Mouse (Mus musculus) C2C12 (cell line): ENCODE data around the gene Acta2. TPM values are rescaled to one million over a fixed set of nuclear protein-coding genes. Genes with fewer than 3 reads are reported as not detected.
"Not testable (repeated sequence)": the region's sequence is repeated elsewhere in the genome, so short reads cannot be mapped to it uniquely, and the experiment has no call there.

Experiments
- H3K27me3 ChIP-seq: one replicate; pipeline ENCODE4 v1.6.1; 2011; ENCODE audit not compliant: control insufficient read depth, insufficient read depth, insufficient read length
- H3K36me3 ChIP-seq: one replicate; pipeline ENCODE4 v1.6.1; 2011; ENCODE audit not compliant: control insufficient read depth, insufficient read depth
- H3K4me3 ChIP-seq: one replicate; pipeline ENCODE4 v1.5.1; 2011; ENCODE audit warnings: mild to moderate bottlenecking, control low read depth; ENCODE audit not compliant: poor library complexity, insufficient read depth, severe bottlenecking
- H3K79me2 ChIP-seq: one replicate; pipeline ENCODE4 v1.6.1; 2011; ENCODE audit not compliant: control insufficient read depth, insufficient read depth
- H3K79me3 ChIP-seq: one replicate; pipeline ENCODE4 v1.6.1; 2011; ENCODE audit warnings: low read depth, control low read depth
- H3ac ChIP-seq: one replicate; pipeline ENCODE3; 2011; ENCODE audit warnings: low read depth; ENCODE audit not compliant: control insufficient read depth, insufficient read length
- CEBPB ChIP-seq: IDR thresholded peaks from one replicate; pipeline ENCODE4 v1.6.1; 2011; ENCODE audit warnings: low read depth, mild to moderate bottlenecking, control low read depth, moderate library complexity
- CTCF ChIP-seq: IDR thresholded peaks from one replicate; pipeline ENCODE4 v1.5.1; 2011; ENCODE audit not compliant: control insufficient read depth, insufficient read depth, insufficient read length
- FOSL1 ChIP-seq: IDR thresholded peaks from one replicate; pipeline ENCODE4 v1.8.0; 2011; ENCODE audit warnings: mild to moderate bottlenecking, low read length; ENCODE audit not compliant: poor library complexity, insufficient read depth, severe bottlenecking
- MAX ChIP-seq: IDR thresholded peaks from one replicate; pipeline ENCODE4 v1.6.1; 2011; ENCODE audit warnings: mild to moderate bottlenecking, control low read depth
- MYOD1 ChIP-seq: IDR thresholded peaks from one replicate; pipeline ENCODE4 v1.6.1; 2011; ENCODE audit warnings: low read depth; ENCODE audit not compliant: control insufficient read depth, insufficient read length
- MYOG ChIP-seq: IDR thresholded peaks from one replicate; pipeline ENCODE4 v1.6.1; 2011; ENCODE audit not compliant: control insufficient read depth, insufficient read length; ENCODE audit errors: extremely low read depth
- USF1 ChIP-seq: IDR thresholded peaks from one replicate; pipeline ENCODE4 v1.6.1; 2011; ENCODE audit warnings: low read depth, mild to moderate bottlenecking, control low read depth, moderate library complexity
- polyA plus RNA-seq: library from polyadenylated mRNA; unstranded; fragments of >200 nt; fragmentation: generic; extraction: Trizol; gene quantifications from one replicate; pipeline ENCODE4 v1.2.1, GENCODE M21; 2012; ENCODE audit warnings: missing spikeins

Gene Acta2
- polyA plus RNA-seq, 1 experiment: 1,987 TPM

DNA sequence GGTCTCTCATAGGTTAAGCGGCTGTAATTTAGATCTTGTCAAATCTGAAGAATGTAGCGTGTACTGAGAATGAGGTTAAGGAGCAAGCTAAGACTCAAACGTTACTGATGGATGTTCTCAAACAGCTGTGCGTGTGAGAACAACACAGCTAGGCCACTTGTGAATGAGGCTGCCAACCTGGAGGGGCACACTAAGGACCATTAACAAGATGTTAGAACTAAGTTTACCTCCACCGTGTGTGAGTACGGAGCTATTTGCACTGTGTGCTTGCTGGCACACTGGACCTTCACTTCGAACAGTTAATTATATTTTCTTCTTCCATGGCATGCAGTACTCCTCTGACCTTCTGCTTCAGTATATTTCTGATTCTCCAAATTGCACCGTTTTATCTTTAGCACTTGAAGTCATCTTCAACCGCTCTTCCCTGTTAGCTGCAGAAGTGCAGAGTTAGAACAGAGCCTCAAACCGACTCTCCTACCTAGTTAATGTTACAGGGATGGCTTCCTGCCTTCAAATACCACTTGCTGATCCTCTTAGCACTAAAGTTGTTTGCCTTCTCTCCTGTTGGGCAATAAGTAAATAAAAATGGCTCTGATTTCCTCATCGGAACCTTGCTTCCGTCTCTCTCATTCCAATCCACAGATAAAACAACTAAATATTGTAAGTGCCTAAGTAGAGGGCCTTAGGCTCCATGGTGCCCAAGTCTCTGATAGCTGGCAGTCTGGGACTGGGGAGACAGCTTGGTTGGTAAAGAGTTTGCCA lies 42.7 kb downstream of the Acta2 start:
- H3K79me3 ChIP-seq: peaks cover 18% of the 10 kb centered on the region
- H3K27me3 ChIP-seq: no peaks in the 10 kb centered on the region
- H3K36me3 ChIP-seq: no peaks in the 10 kb centered on the region
- no peak for TF ChIP-seq USF1
- no peak for TF ChIP-seq CTCF
- no peak for TF ChIP-seq CEBPB
- TF ChIP-seq MYOD1: no peak
- no peak for TF ChIP-seq FOSL1
- TF ChIP-seq MAX: no peak
- TF ChIP-seq MYOG: no peak
- H3ac ChIP-seq: no peak overlapping the region
- H3K4me3 ChIP-seq: no peak overlapping the region
- peaks cover 61% of the 10 kb centered on the region for H3K79me2 ChIP-seq

DNA sequence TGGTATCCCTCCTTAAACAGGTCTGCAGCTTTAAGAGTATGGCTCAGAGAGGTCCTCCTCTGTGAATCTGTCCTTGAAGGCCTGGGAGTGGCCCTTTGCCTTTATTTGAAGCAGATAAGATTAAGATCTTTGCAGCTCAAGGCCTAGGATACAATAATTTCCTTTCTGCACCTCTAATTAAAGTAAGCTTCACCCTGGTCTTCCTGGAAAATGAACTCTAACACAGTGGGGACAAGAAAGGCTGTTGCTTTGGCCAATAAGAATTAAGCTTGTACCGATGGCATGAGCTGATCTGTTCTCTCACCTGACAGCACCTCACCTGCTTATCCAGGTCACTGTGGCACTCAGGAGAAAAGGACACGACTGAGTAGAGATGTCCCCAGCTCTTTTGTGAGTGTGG lies 44.5 kb downstream of the Acta2 start:
- no peak overlapping the region for H3ac ChIP-seq
- peaks cover 22% of the 10 kb centered on the region for H3K79me3 ChIP-seq
- H3K27me3 ChIP-seq: no peaks in the 10 kb centered on the region
- no peak overlapping the region for H3K4me3 ChIP-seq
- H3K36me3 ChIP-seq: no peaks in the 10 kb centered on the region
- TF ChIP-seq CEBPB: no peak
- no peak for TF ChIP-seq MYOG
- no peak for TF ChIP-seq MAX
- TF ChIP-seq USF1: no peak
- TF ChIP-seq MYOD1: no peak
- TF ChIP-seq CTCF: no peak
- no peak for TF ChIP-seq FOSL1
- peaks cover 74% of the 10 kb centered on the region for H3K79me2 ChIP-seq

GRCm38 (mm10) chr19:34209930-34210581 lies 45.3 kb downstream of the Acta2 start:
- no peak overlapping the region for H3K4me3 ChIP-seq
- no peak overlapping the region for H3ac ChIP-seq
- peaks cover 81% of the 10 kb centered on the region for H3K79me2 ChIP-seq
- no peaks in the 10 kb centered on the region for H3K36me3 ChIP-seq
- TF ChIP-seq FOSL1 (no peak), USF1 (no peak), MAX (no peak), MYOD1 (no peak), MYOG (no peak), CTCF (no peak), CEBPB (no peak)
- no peaks in the 10 kb centered on the region for H3K27me3 ChIP-seq
- peaks cover 22% of the 10 kb centered on the region for H3K79me3 ChIP-seq

- no peaks in the 10 kb centered on the region for H3K27me3 ChIP-seq
- TF ChIP-seq CEBPB (no peak), USF1 (no peak), MYOG (no peak), MAX (no peak), CTCF (no peak), MYOD1 (no peak), FOSL1 (no peak)
- H3ac ChIP-seq: no peak overlapping the region
- H3K4me3 ChIP-seq: no peak overlapping the region
- H3K79me3 ChIP-seq: peaks cover 20% of the 10 kb centered on the region
- peaks cover 79% of the 10 kb centered on the region for H3K79me2 ChIP-seq
- no peaks in the 10 kb centered on the region for H3K36me3 ChIP-seq
Observed at GRCm38 (mm10) chr19:34209031-34209430, 46.4 kb downstream of the Acta2 start.

- Histone ChIP-seq H3K79me2 (peaks cover 83% of the 10 kb centered on the region), H3K79me3 (peaks cover 31% of the 10 kb centered on the region), H3K4me3 (no peak overlapping the region), H3K27me3 (no peaks in the 10 kb centered on the region), H3ac (no peak overlapping the region), H3K36me3 (no peaks in the 10 kb centered on the region)
- TF ChIP-seq CTCF (no peak), MAX (no peak), CEBPB (no peak), MYOG (no peak), MYOD1 (no peak), USF1 (no peak), FOSL1 (no peak)
Observed at GRCm38 (mm10) chr19:34206760-34207440, 48.5 kb downstream of the Acta2 start.

- H3ac ChIP-seq, H3K4me3 ChIP-seq, H3K27me3 ChIP-seq, H3K36me3 ChIP-seq: not testable (repeated sequence)
- Histone ChIP-seq H3K79me2 (peaks cover 83% of the 10 kb centered on the region), H3K79me3 (peaks cover 34% of the 10 kb centered on the region)
Observed at GRCm38 (mm10) chr19:34206128-34206527, 49.3 kb downstream of the Acta2 start.
